Mouse (Mus musculus) G1E (cell line): ENCODE data around the gene Nedd4. TPM values are rescaled to one million over a fixed set of nuclear protein-coding genes. Genes with fewer than 3 reads are reported as not detected.

ENCODE experiments used
- ATAC-seq: 2 replicates; pipeline ENCODE4 v1.8.0; 2016; ENCODE audit warnings: mild to moderate bottlenecking; ENCODE audit not compliant: insufficient number of reproducible peaks, poor library complexity, low FRiP score, severe bottlenecking; ENCODE audit errors: extremely low read depth
- DNase-seq: peaks from one replicate; pipeline ENCODE4 v3.0.0; 2012; ENCODE audit warnings: low spot score
- H3K27me3 ChIP-seq: 2 replicates; pipeline ENCODE4 v1.6.1; 2012; ENCODE audit warnings: mild to moderate bottlenecking, low read length, inconsistent platforms; ENCODE audit not compliant: insufficient read depth
- H3K36me3 ChIP-seq: replicated peaks from 2 replicates; pipeline ENCODE3; 2012; ENCODE audit warnings: mild to moderate bottlenecking, inconsistent platforms
- H3K4me1 ChIP-seq: 2 replicates; pipeline ENCODE4 v1.6.1; 2012; ENCODE audit warnings: low read depth, low read length, inconsistent platforms, mixed read lengths; ENCODE audit not compliant: insufficient read depth
- H3K4me3 ChIP-seq: 2 replicates; pipeline ENCODE4 v1.5.1; 2012; ENCODE audit warnings: low read depth, mild to moderate bottlenecking, inconsistent platforms, low read length, moderate library complexity, mixed read lengths
- H3K9me3 ChIP-seq: replicated peaks from 2 replicates; pipeline ENCODE4 v1.6.1; 2012; ENCODE audit warnings: inconsistent platforms
- CTCF ChIP-seq: IDR thresholded peaks from 2 replicates; pipeline ENCODE4 v1.5.1; 2012; ENCODE audit warnings: low read depth, low read length, inconsistent platforms, mixed read lengths
- GATA1 ChIP-seq: IDR thresholded peaks from 2 replicates; pipeline ENCODE4 v1.6.1; 2012; ENCODE audit warnings: borderline replicate concordance, low read length, inconsistent platforms, mixed read lengths
- GATA2 ChIP-seq: IDR thresholded peaks from 2 replicates; pipeline ENCODE4 v1.6.1; 2012; ENCODE audit warnings: low read depth, low read length, inconsistent platforms, borderline replicate concordance
- POLR2AphosphoS5 ChIP-seq: IDR thresholded peaks from 2 replicates; pipeline ENCODE4 v1.6.1; 2012; ENCODE audit warnings: low read depth, low read length, inconsistent platforms; ENCODE audit not compliant: insufficient replicate concordance
- TAL1 ChIP-seq: conservative IDR thresholded peaks from 2 replicates; pipeline ENCODE4 v1.6.1; 2012; ENCODE audit warnings: low read depth, low read length, inconsistent platforms, mixed read lengths
- polyA plus RNA-seq: library from polyadenylated mRNA; stranded (reverse); fragments of >175 nt; gene quantifications from 2 replicates; pipeline ENCODE4 v1.2.3, GENCODE M21; 2012
- total RNA-seq, 2 experiments: library from RNA; stranded (forward) in 1 of 2; stranded (reverse) in 1 of 2; fragments of 200-1000 nt in 1 of 2; fragments of >200 nt in 1 of 2; fragmentation: Nextera tagmentation in 1 of 2; gene quantifications; 2 replicates each; pipeline ENCODE4 v1.2.3; 2014 to 2017

Gene Nedd4
- total and polyA plus RNA-seq, 3 experiments, result 562 to 869 (median 707) TPM

- ATAC-seq, result no peak
- peaks cover 92% of the 10 kb centered on the region for H3K36me3 ChIP-seq
- no peaks in the 10 kb centered on the region for H3K9me3 ChIP-seq
- H3K4me3 ChIP-seq, result no peak overlapping the region
- no peak for DNase-seq
- H3K27me3 ChIP-seq, result no peaks in the 10 kb centered on the region
- peaks cover 46% of the 10 kb centered on the region for H3K4me1 ChIP-seq
- TF ChIP-seq TAL1, result no peak
- TF ChIP-seq CTCF, result no peak
- TF ChIP-seq POLR2AphosphoS5, result no peak
- TF ChIP-seq GATA2, result no peak
- TF ChIP-seq GATA1, result no peak
Measured at GRCm38 (mm10) chr9:72703754-72704153, 41.6 kb downstream of the Nedd4 start.

- H3K4me1 ChIP-seq, result peaks cover 31% of the 10 kb centered on the region
- ATAC-seq, result no peak
- DNase-seq, result no peak
- H3K27me3 ChIP-seq, result no peaks in the 10 kb centered on the region
- no peak for TF ChIP-seq CTCF
- TF ChIP-seq POLR2AphosphoS5, result no peak
- TF ChIP-seq GATA2, result no peak
- no peak for TF ChIP-seq TAL1
- no peak for TF ChIP-seq GATA1
- H3K9me3 ChIP-seq, result no peaks in the 10 kb centered on the region
- peaks cover 92% of the 10 kb centered on the region for H3K36me3 ChIP-seq
- no peak overlapping the region for H3K4me3 ChIP-seq
Measured at GRCm38 (mm10) chr9:72705270-72705669, 43.1 kb downstream of the Nedd4 start.

DNA sequence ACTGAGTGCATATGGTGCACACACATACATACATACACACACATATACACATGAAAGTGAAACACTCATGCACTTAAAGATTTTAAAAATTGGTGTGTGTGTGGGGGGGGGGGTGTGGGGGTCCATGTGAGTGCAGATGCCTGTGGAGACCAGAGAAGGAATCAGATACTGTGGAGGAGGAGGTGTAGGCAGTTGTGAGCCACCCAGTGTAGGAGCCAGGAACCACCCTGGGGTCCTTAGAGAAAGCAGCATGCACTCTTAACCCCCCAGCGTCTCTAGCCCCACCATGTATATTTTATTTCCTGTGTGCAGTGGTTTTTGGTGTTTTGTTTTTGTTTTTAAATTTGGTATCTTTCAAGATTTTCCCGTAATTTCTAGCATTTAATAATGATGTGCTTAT lies 45.9 kb downstream of the Nedd4 start:
- DNase-seq (no peak), ATAC-seq (no peak)
- H3K36me3 ChIP-seq, result peaks cover 92% of the 10 kb centered on the region
- TF ChIP-seq CTCF, result no peak
- TF ChIP-seq GATA1, result no peak
- TF ChIP-seq GATA2, result no peak
- TF ChIP-seq TAL1, result no peak
- no peak for TF ChIP-seq POLR2AphosphoS5
- H3K9me3 ChIP-seq, result no peaks in the 10 kb centered on the region
- no peaks in the 10 kb centered on the region for H3K27me3 ChIP-seq
- no peak overlapping the region for H3K4me3 ChIP-seq
- H3K4me1 ChIP-seq, result peaks cover 20% of the 10 kb centered on the region

DNA sequence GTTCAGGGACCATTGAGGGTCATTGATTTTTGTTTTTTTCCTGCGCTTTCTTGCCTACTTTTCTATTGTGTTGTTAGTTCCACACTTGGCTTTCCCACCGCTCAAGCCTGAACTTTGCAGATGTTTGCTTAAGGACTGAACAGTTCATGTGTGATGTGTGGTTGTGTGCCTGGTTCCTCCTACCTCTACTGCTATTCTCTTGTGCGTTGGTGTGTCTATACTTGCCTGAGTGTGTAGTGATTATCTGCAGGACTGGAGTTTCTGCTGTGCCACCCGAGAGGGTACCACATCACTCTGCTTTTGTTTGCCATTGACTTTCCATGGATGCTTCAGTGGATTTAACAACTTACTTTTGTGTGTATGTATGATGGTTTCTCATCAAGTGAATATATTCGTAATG lies 46.5 kb downstream of the Nedd4 start:
- TF ChIP-seq GATA2, result no peak
- no peak for TF ChIP-seq TAL1
- TF ChIP-seq CTCF, result no peak
- TF ChIP-seq GATA1, result no peak
- TF ChIP-seq POLR2AphosphoS5, result no peak
- Histone ChIP-seq H3K4me3 (no peak overlapping the region), H3K27me3 (no peaks in the 10 kb centered on the region), H3K4me1 (peaks cover 18% of the 10 kb centered on the region), H3K9me3 (no peaks in the 10 kb centered on the region), H3K36me3 (peaks cover 91% of the 10 kb centered on the region)
- DNase-seq, result no peak
- no peak for ATAC-seq

- H3K4me3 ChIP-seq, result no peak overlapping the region
- no peak for DNase-seq
- H3K27me3 ChIP-seq, result no peaks in the 10 kb centered on the region
- H3K4me1 ChIP-seq, result peaks cover 15% of the 10 kb centered on the region
- no peak for TF ChIP-seq TAL1
- H3K9me3 ChIP-seq, result no peaks in the 10 kb centered on the region
- peaks cover 92% of the 10 kb centered on the region for H3K36me3 ChIP-seq
- ATAC-seq, result no peak
Measured at GRCm38 (mm10) chr9:72710060-72710459, 47.9 kb downstream of the Nedd4 start.

- no peak for ATAC-seq
- H3K27me3 ChIP-seq, result no peaks in the 10 kb centered on the region
- H3K4me1 ChIP-seq, result peaks cover 18% of the 10 kb centered on the region
- H3K9me3 ChIP-seq, result no peaks in the 10 kb centered on the region
- no peak for DNase-seq
- H3K36me3 ChIP-seq, result peaks cover 96% of the 10 kb centered on the region
- TF ChIP-seq CTCF (no peak), POLR2AphosphoS5 (no peak), GATA1 (no peak), TAL1 (no peak), GATA2 (no peak)
- no peak overlapping the region for H3K4me3 ChIP-seq
Measured at GRCm38 (mm10) chr9:72714945-72715344, 52.8 kb downstream of the Nedd4 start.

- Histone ChIP-seq H3K9me3 (no peaks in the 10 kb centered on the region), H3K4me3 (no peak overlapping the region), H3K4me1 (peaks cover 19% of the 10 kb centered on the region), H3K36me3 (peaks cover 97% of the 10 kb centered on the region), H3K27me3 (no peaks in the 10 kb centered on the region)
- no peak for TF ChIP-seq CTCF
- TF ChIP-seq GATA1, result no peak
- no peak for TF ChIP-seq GATA2
- no peak for TF ChIP-seq TAL1
- no peak for TF ChIP-seq POLR2AphosphoS5
- no peak for DNase-seq
- ATAC-seq, result no peak
Measured at GRCm38 (mm10) chr9:72716200-72716599, 54.1 kb downstream of the Nedd4 start.
